ENCODE assay signal across 11 mouse cellular contexts in the genomic region with DNA sequence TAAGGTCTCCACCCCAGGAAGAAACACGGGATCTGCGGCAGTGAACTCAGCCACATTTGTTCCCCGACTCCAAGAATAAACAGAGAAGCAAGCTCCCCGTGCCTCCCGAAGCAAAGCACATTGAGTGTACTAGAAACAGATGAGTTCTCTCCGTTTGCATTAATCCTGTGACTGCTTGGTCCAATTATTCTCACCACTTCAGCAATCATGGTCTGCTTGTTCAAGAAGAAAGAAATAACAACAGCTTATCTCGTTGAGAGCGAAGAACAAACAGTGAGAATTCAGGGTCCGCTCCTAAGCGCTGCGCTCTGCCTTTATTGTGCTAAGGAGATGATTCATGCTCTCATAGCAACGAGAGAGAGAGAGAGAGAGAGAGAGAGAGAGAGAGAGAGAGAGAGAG.
DNase-seq lines count a peak whose midpoint lies in the region; ATAC-seq and TF ChIP-seq lines count a peak whose summit lies in the region.
"Had no signal": no experiment of that assay in that cellular context is flagged by ENCODE, and none has a peak within 500 bp of the region (broad histone marks: within the 10 kb centered on the region; RNA-seq: fewer than 3 reads in every experiment).

No protein-coding gene starts in this region.

- peak; percentile 50; the same call in 1 of the 2 replicates for ATAC-seq in forebrain, embryonic 16.5 days
- no peak for ATAC-seq in intestine, postnatal 0 days
- ATAC-seq in inflammation-experienced regulatory T-cells, adult 6 months = no peak
- no peak for ATAC-seq in monocyte, adult 5-6 weeks (replicated peaks; ENCODE audit: insufficient number of reproducible peaks, low FRiP score, low TSS enrichment, poor library complexity, severe bottlenecking)

- no peak for TF ChIP-seq POLR2A in kidney, adult 2 months (IDR thresholded peaks at IDR 0.05; ENCODE audit: low read depth, low read length)
- no peak for TF ChIP-seq POLR2A in olfactory bulb, adult 2 months (IDR thresholded peaks at IDR 0.05; ENCODE audit: insufficient read depth, low read depth, low read length)

- DNase-seq in kidney, adult 2 months = peak; percentile 4
- DNase-seq in kidney, adult 11 months = no peak
- no peak for DNase-seq in urinary bladder, postnatal 4 days (ENCODE audit: low spot score in 2 of 2)
- DNase-seq: heart, postnatal 14 days; thymus, postnatal 25 days had no signal

- H3K36me3 ChIP-seq in kidney, adult 2 months (ENCODE audit: control insufficient read depth, insufficient read depth, low read length) = no peaks in the 10 kb centered on the region
- H3K36me3 ChIP-seq in forebrain, embryonic 16.5 days (ENCODE audit: control insufficient read depth, insufficient read depth) = no peaks in the 10 kb centered on the region
- no peaks in the 10 kb centered on the region for H3K36me3 ChIP-seq in intestine, postnatal 0 days (ENCODE audit: control insufficient read depth, insufficient read depth)

- no peak overlapping the region for H3K4me3 ChIP-seq in kidney, adult 2 months (ENCODE audit: insufficient read depth, low read depth, low read length)
- H3K4me3 ChIP-seq in forebrain, embryonic 16.5 days (replicated peaks; ENCODE audit: low read length) = no peak overlapping the region
- no peak overlapping the region for H3K4me3 ChIP-seq in intestine, postnatal 0 days (ENCODE audit: low read depth, low read length)
- H3K4me3 ChIP-seq in olfactory bulb, adult 2 months (ENCODE audit: insufficient read depth, low read depth, low read length) = no peak overlapping the region

- H3K4me2 ChIP-seq in forebrain, embryonic 16.5 days (ENCODE audit: low read length) = no peak overlapping the region
- peak overlapping the region; percentile 49 for H3K4me2 ChIP-seq in intestine, postnatal 0 days (replicated peaks; ENCODE audit: low read depth)
- H3K4me2 ChIP-seq: liver, embryonic 11.5 days had no signal

- H3K27me3 ChIP-seq in kidney, adult 2 months (replicated peaks; ENCODE audit: control insufficient read depth, insufficient read depth, low read length) = no peaks in the 10 kb centered on the region
- H3K27me3 ChIP-seq in forebrain, embryonic 16.5 days (replicated peaks; ENCODE audit: control insufficient read depth, insufficient read depth, low read length) = no peaks in the 10 kb centered on the region
- H3K27me3 ChIP-seq in intestine, postnatal 0 days (replicated peaks; ENCODE audit: control insufficient read depth, insufficient read depth, low read length) = no peaks in the 10 kb centered on the region

- H3K9ac ChIP-seq in forebrain, embryonic 16.5 days (replicated peaks; ENCODE audit: low read depth, low read length) = no peak overlapping the region
- no peak overlapping the region for H3K9ac ChIP-seq in intestine, postnatal 0 days (ENCODE audit: low read depth, low read length)

- no peak overlapping the region for H3K27ac ChIP-seq in kidney, adult 2 months (ENCODE audit: insufficient read depth, low read depth, low read length)
- H3K27ac ChIP-seq in forebrain, embryonic 16.5 days (ENCODE audit: low read length) = no peak overlapping the region
- H3K27ac ChIP-seq in intestine, postnatal 0 days (ENCODE audit: low read depth, low read length) = no peak overlapping the region
- peak overlapping the region; percentile 23 for H3K27ac ChIP-seq in olfactory bulb, adult 2 months (ENCODE audit: insufficient read depth, low read depth, low read length)

- no peak for TF ChIP-seq CTCF in kidney, adult 2 months (conservative IDR thresholded peaks at IDR 0.05; ENCODE audit: insufficient read depth, insufficient read length, low read depth, low read length)
- no peak for TF ChIP-seq CTCF in intestine, postnatal 0 days (IDR thresholded peaks at IDR 0.05; ENCODE audit: low read depth)
- TF ChIP-seq CTCF in olfactory bulb, adult 2 months (IDR thresholded peaks at IDR 0.05; ENCODE audit: insufficient read depth, low read depth, low read length) = no peak

- no peaks in the 10 kb centered on the region for H3K4me1 ChIP-seq in kidney, adult 2 months (ENCODE audit: control insufficient read depth, insufficient read depth, low read length)
- H3K4me1 ChIP-seq in forebrain, embryonic 16.5 days (replicated peaks; ENCODE audit: control insufficient read depth, insufficient read depth, low read length) = peaks cover 9% of the 10 kb centered on the region
- H3K4me1 ChIP-seq in intestine, postnatal 0 days (replicated peaks; ENCODE audit: control insufficient read depth, insufficient read depth, low read length) = peaks cover 10% of the 10 kb centered on the region
- H3K4me1 ChIP-seq in olfactory bulb, adult 2 months (ENCODE audit: control insufficient read depth, insufficient read depth, low read length) = peaks cover 18% of the 10 kb centered on the region

- H3K9me3 ChIP-seq in forebrain, embryonic 16.5 days (ENCODE audit: control insufficient read depth, low read length) = no peaks in the 10 kb centered on the region
- no peaks in the 10 kb centered on the region for H3K9me3 ChIP-seq in intestine, postnatal 0 days (ENCODE audit: control insufficient read depth)

- WGBS in kidney, adult 2 months = 69% methylated on average over 12 of the region's 12 CpGs
- 42% methylated on average over 12 of the region's 12 CpGs for WGBS in forebrain, embryonic 16.5 days
- WGBS in intestine, postnatal 0 days = 11% methylated on average over 12 of the region's 12 CpGs
- 14% methylated on average over 12 of the region's 12 CpGs for WGBS in olfactory bulb, adult 2 months
